Mouse (Mus musculus) frontal cortex, postnatal 25 days (tissue): ENCODE measurements around the gene Poldip2.

Experiments used
- DNase-seq, 2 experiments: peaks; one replicate each; pipeline ENCODE4 v3.0.0; 2022; ENCODE audit warnings: low spot score in 2 of 2

Gene Poldip2

DNA sequence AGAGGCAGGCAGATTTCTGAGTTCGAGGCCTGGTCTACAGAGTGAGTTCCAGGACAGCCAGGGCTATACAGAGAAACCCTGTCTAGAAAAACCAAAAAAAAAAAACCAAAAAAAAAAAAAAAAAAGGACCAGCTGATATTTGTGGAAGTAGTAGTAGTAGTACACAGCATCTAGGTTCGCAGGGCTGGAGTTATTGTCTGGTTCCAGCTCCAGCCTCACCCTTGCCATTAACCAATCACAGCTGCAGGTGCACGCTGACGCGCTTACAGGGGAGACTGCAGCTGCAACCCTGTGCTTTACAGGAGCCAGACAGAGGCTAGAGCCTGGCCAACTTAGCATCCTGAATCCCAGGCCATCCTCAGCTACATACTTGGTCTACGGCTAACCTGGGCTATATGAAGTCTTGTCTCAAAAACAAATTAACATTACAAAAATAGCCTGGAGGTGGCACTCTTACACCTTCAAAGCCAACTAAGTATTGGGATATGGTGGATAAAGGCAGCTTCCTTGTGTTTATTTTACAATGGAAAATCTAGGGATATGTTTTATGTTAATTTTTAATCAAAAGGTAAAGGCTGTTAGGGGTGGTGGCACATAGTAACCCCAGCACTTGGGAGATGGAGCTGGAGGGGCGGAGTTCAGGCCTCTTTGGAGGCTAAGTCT lies 32.6 kb downstream of the Poldip2 start:
- no peak for DNase-seq

DNA sequence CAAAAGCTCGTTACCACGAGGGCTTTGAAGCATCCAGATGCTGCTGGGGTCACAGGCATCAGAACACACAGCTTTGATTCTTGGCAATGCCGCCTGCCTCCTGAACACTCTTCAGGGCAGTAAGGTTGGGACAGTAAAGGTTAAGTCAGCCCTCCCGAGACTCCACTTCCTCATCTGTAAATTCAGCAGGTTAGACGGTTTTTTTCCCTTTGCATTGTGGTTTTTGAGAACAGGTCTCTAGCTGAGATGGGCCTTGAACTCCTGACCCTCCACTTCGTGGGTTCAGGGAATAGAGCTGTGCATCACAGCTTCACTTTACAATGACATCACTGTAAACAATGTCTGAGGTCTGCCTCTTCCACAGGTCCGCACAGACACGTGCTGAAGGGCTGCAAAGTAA lies 33.2 kb downstream of the Poldip2 start:
- no peak for DNase-seq

DNA sequence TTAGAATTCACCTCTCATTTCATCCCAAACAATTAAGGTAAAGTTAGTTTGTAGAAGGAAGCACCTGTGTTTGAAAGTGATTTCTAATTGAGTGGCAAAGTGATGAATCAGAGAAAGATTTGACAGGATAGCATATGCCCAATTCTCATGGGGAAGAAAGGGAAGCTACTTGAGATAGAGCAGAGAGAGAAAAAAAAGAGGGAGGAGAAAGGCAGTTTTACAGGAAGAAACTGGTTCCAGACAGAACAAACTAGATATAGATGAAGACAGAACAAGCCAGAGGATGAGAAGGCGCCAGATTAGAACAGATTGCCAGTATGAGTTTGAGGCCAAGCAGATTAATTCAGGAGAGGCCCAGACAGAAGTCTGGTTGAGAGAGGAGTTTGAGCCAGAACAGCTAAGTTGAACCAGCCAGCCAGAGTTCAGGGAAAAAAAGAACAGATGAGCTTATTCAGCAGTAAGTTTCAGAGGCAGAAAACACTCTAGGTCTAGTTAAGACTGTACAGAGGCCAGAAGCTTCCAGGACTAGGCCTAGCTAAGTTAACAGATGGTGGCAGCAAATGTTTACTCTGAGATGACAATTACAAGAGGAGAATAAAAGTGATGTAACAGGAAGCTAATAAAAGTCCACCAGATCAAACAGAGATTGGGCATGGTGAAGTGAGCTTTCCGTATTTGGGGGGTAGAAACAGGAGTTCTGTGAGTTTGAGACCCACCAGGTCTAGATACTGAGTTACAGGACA lies 35.9 kb downstream of the Poldip2 start:
- DNase-seq: no peak

DNA sequence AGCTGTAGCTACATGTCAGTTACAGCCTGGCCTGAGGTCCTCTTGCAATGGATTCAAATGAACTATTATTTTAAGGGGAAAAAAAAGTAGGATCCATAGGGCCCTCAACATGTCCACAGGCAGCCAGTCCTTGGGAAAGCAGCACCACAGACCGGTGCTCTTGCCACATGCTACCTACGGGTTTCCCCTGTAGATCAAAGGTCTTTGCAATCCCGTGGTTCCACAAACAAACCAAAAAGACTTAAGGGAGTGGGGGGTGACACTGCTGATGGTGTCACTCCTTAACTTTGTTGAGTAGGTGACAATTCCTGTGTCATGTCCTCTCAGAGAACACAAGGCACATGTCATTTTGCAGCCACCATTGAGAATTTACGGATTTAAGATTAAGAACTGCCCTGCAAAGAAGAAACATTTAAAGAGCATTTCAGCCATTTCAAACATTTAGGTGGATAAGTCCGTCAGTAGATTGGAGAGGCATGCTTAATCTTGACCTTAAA lies 37.5 kb downstream of the Poldip2 start:
- no peak for DNase-seq

DNA sequence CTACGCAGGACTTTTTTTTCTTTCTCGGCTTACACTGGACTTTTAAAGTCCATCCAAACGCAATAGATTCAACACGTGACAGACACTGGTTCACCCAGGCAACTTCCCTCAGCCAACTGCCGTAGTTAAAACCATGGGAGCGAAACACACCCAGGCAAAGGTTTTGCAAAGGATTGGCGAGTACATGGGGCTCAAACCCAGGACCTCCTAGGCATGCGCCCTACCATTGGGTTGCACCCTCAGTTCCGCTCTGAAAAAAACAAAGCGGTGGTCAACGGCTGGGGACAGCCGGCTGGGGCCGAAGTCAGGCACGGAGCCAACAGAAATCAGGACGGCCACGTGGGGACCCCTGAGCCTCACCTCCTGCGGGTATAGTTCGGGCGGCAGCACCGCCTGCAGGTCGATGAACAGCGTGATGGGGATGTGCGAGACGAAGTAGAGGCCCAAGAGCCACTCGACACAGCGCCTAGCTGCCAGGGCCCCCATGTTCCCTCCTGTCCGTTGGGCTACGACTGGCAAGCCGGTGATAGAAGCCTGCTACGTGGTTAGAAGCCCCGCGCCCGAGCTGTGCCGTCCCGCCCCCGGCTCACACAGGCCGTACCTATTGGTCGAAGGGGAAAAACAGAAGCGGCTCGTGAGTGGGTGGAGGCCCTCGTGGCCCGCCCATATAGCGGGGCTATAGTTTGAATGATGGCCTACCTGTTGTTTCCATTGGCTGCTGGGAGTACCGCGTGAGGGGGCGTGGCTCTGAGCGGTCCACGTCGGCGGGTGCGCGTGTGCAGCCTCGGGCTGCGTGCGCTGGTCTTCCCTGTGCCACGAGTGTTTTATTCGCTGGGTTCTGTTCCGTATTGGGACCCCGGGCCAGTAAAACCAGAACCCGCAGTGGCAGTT lies 38.4 kb downstream of the Poldip2 start, which contains the start of gene Tmem97:
Gene Tmem97, minus strand, starts transcription at position 610 of the 891 bp plus-strand sequence.
- DNase-seq: peak; percentile 85 to 94

DNA sequence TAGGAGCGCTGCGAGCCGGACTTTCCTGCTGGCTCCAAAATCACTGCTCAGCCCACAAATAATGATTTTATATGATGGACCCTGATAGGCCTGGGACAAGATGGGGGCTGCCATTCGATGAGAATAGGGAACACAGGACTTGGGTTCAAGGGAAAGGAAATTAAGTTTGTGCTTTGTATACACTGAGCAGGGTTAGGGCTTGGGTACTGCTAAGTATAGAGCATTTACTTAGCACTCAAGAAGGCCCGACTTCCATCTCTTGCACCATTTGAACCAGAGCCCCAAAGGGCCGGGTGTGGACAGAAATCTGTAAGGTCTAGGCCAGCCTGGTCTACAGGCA lies 39.0 kb downstream of the Poldip2 start:
- no peak for DNase-seq

DNA sequence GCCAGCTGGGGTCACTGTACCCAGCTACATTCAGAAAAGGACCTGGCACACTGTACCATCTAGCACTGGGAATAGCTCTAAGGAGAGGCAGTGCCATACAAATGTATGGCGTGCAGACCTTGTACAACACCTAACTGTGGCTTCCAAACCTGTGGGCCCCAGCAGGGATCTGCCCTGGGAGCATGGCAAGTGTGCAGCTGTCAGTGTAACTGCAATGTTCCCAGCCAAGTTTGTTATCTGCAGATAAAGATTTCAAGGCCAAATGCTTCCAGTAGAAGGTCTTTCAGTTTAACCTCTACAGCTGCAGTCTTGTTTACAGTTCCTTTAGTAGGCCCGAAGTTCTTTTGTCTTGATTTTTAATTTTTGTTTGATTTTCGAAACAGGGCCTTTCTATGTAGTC lies 43.6 kb downstream of the Poldip2 start:
- DNase-seq: no peak

DNA sequence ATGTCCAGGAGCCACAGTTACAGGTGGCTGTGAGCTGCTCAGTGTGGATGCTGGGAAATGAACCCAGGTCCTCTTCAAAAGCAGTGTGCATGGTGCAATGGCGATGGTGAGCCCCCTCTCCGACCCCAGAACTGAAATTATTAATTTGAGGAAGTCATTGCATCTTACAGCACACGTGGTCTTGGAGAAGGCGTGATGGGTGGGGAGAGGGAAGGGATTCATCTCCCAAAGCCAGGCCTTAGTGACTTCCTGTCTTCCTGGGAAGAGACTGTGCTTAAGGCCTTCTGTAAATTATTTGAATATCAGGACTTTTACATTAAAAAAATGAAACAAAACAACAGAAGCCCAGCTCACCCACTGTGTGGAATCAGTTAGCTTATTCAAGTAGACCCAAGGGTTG lies 44.1 kb downstream of the Poldip2 start:
- DNase-seq: no peak

DNA sequence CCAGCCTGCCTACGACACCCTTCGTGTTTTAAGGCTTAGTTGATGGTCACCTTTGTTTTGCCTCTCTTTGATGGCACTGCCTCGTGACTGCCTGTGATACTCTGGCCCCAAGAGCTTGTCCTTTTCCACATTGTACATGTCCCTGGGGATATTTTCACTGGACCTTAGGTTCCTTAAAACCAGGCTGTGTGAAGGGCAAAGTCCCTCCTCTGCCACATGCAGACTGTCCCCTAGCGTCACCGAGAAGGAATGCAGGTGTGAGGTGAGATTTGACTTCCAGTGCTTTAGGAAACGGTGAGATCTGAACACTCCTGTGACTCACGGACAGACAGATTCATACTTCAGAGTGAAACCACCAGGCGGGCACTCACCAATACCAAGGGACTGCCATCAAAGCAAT lies 45.2 kb downstream of the Poldip2 start:
- DNase-seq: no peak

DNA sequence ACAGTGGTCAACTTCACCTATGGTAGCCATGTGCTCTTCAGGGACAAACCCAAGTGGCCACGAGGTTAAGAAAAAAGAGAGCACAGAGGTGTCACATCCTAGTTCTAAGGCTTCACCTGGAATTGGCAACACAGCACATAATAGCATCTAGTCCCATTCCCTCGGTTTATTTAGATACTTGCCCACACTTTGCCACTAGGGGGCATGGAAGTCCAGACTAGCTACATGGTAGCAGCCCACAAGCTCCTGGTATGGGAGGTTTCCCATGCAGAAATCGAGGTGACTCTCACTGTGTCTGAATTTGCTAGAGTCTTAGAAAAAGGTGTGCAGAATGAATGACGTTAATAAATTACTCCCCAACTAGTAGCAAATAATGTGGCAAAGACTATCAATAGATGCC lies 48.5 kb downstream of the Poldip2 start:
- DNase-seq: peak; percentile 42 to 64

DNA sequence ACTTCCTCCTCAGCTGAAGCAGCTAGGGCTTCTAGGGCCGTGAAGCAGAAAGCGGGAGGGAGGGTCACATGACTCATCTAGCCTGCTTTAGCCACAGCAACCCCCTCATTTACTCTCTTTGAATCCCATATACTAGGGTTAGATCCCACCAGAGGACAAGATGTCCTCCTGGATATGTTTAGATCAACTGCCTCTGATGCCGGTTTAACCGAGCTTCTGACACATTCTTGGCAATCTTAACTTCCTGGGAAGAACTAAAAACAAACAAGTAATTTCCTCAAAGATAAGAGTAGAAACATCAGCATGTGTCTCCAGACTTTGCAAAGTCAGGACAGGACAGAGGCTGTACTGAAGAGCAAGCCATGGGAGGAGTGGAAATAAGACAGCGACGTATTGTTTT lies 54.8 kb downstream of the Poldip2 start:
- no peak for DNase-seq

DNA sequence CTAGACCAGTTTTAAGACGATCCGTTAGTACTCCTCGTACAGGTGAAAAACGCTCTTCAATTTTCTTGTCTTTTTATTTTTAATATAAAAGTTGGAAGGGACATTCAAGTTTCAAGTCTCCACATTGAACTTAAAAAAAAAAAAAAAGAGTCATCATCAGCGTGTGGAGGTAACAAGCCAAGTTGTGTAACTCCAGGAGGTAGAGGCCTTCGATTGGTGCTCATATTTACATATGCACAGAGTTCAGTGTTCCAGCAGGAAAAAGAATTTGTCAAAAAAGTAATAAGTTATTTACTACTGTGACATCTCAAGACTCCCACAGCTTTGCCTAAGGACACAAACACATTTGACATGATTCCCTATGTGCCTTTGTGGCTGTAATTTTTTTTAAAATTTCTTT lies 55.6 kb downstream of the Poldip2 start:
- no peak for DNase-seq

DNA sequence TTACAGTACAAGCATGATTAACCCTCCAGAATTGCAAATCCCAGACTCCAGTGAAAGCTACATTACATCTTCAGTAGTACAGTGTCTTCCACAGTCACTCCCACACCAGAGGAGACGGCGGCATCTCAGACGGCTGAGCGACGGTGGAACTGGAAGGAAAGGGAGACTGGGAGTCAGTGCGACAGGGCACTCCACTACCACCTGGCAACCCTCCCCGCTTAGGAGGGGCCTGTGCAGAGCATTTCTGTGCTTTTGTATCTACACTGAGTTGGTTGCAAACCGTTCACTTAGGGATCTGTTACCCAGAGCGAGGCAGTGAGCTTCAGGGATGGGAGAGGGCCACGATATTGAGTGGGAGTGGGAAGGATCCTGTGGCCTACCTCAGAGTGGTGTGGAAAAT lies 56.8 kb downstream of the Poldip2 start:
- DNase-seq: no peak

DNA sequence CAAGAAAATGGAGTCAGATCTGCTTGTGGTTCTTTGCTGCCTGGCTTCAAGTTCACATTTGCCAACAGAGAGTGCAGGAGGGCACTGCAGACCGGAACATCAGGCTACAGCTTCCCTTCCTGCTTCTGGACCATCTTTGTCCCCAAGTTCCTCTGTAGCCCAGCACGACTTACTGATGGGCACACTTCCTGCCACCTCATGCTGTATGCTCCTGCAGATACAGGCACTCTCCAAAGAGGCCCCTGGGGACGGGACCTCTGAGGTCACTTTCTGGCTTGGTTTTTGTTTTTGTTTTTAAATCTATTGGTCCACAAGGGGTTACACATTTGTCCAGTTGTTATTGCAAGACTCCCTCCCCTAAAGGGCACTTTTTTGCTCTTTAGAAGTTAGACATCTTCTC lies 57.8 kb downstream of the Poldip2 start:
- no peak for DNase-seq

DNA sequence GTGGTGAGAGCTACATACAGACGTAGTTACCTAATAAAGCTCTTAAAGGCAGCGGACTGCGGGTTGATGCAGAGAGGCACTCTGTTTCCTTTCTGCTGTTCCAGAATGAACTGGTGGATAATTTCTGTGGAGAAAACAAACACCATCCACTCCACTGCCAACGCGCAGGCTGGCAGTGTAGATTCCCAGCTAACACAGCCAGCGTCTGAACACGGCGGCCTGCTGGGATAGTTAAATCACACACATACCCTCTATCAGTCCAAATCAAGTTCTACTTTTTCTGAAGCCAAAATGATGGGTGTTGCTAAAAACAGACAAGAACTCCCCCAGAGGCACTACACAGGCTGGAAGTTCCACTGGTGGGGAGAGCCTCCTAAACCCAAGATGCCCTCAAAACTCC lies 59.4 kb downstream of the Poldip2 start:
- no peak for DNase-seq

DNA sequence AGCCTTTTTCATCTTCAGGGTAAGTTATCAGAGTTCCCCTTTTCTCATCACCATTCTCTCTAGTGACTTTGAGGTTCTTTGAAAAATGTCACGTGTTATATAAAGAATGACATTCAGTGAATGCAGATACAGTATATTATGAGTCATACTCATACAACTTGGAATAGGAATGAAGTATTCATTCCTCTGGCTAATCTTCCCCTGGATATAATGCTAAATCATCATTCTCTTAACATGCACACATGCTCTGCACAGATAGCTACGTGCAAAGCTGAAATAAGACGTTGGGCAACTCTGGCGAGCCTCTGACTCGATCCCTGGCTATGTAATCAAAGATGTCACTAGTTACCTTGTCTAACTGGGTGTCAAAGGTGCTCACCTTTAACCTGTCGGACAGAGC lies 59.9 kb downstream of the Poldip2 start:
- DNase-seq: no peak
